ENCODE assay signal across 11 mouse cellular contexts in the genomic region with DNA sequence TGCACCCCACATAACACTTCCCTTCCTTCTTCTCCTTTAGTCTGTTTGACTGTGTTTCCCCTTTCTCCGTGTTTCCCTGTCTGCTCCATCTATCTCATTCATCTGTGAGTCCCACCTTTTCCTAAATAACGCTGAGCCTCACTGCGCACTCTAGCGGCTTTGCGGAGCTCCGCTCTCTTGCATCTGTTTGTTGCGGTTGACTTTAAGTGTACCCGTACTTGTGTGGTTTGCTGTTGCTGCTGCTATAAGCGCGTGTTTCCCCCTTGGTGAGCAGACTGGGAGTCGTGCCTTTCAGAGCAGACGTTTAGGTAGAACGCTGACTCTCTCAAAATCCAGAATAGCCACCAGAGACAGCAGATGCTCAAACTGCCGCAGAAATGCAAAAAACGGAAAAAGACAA. TPM values are rescaled to one million over a fixed set of nuclear protein-coding genes. Genes with fewer than 3 reads are reported as not detected.
DNase-seq lines count a peak whose midpoint lies in the region; ATAC-seq and TF ChIP-seq lines count a peak whose summit lies in the region.
"Had no signal": no experiment of that assay in that cellular context is flagged by ENCODE, and none has a peak within 500 bp of the region (broad histone marks: within the 10 kb centered on the region; RNA-seq: fewer than 3 reads in every experiment).

No protein-coding gene starts in this region.

- H3K9ac ChIP-seq in hindbrain, embryonic 14.5 days = no peak overlapping the region
- no peak overlapping the region for H3K9ac ChIP-seq in midbrain, postnatal 0 days (replicated peaks; ENCODE audit: low read length, poor library complexity, severe bottlenecking)
- H3K9ac ChIP-seq: embryonic facial prominence, embryonic 12.5 days; liver, embryonic 13.5 days; stomach, embryonic 15.5 days had no signal

- ATAC-seq in hindbrain, embryonic 14.5 days (ENCODE audit: low FRiP score) = peak; percentile 68
- ATAC-seq in midbrain, postnatal 0 days (ENCODE audit: low FRiP score) = peak; percentile 44; the same call in 1 of the 2 replicates
- ATAC-seq in megakaryocyte, adult 5-6 weeks (ENCODE audit: poor library complexity, severe bottlenecking) = no peak

- H3K27ac ChIP-seq in hindbrain, embryonic 14.5 days = no peak overlapping the region
- H3K27ac ChIP-seq in midbrain, postnatal 0 days (ENCODE audit: low read depth, low read length) = no peak overlapping the region
- H3K27ac ChIP-seq: embryonic facial prominence, embryonic 12.5 days; liver, embryonic 13.5 days; stomach, embryonic 15.5 days had no signal

- WGBS in hindbrain, embryonic 14.5 days = 33% methylated on average over 15 of the region's 15 CpGs
- 29% methylated on average over 15 of the region's 15 CpGs for WGBS in midbrain, postnatal 0 days

- no peaks in the 10 kb centered on the region for H3K9me3 ChIP-seq in hindbrain, embryonic 14.5 days (ENCODE audit: control insufficient read depth, low read length)
- H3K9me3 ChIP-seq in midbrain, postnatal 0 days (ENCODE audit: low read length) = no peaks in the 10 kb centered on the region
- H3K9me3 ChIP-seq: embryonic facial prominence, embryonic 12.5 days; liver, embryonic 13.5 days; stomach, embryonic 15.5 days had no signal

- peak; percentile 82 for TF ChIP-seq CTCF in midbrain, postnatal 0 days (IDR thresholded peaks at IDR 0.05)

- no peaks in the 10 kb centered on the region for H3K36me3 ChIP-seq in hindbrain, embryonic 14.5 days (replicated peaks; ENCODE audit: control insufficient read depth, insufficient read depth)
- no peaks in the 10 kb centered on the region for H3K36me3 ChIP-seq in midbrain, postnatal 0 days (ENCODE audit: insufficient read depth, low read length)
- H3K36me3 ChIP-seq: embryonic facial prominence, embryonic 12.5 days; liver, embryonic 13.5 days; stomach, embryonic 15.5 days had no signal

- no peak overlapping the region for H3K4me3 ChIP-seq in hindbrain, embryonic 14.5 days (replicated peaks; ENCODE audit: low read length)
- H3K4me3 ChIP-seq in midbrain, postnatal 0 days (ENCODE audit: low read depth, low read length) = no peak overlapping the region
- H3K4me3 ChIP-seq: embryonic facial prominence, embryonic 12.5 days; liver, embryonic 13.5 days; stomach, embryonic 15.5 days had no signal

- DNase-seq in cerebellum, adult 9-10 months = peak; percentile 38
- no peak for DNase-seq in cerebellum, adult 11-12 months
- peak; percentile 63 for DNase-seq in retina, postnatal 1 day
- DNase-seq in retina, embryonic 14.5 days (ENCODE audit: low spot score) = no peak
- peak; percentile 61 for DNase-seq in hindbrain, embryonic 14.5 days (ENCODE audit: low spot score)
- peak; percentile 65 for DNase-seq in midbrain, postnatal 0 days (ENCODE audit: low spot score)
- no peak for DNase-seq in heart, adult 18-20 months
- DNase-seq: liver, embryonic 13.5 days had no signal

- no peaks in the 10 kb centered on the region for H3K27me3 ChIP-seq in hindbrain, embryonic 14.5 days (ENCODE audit: control insufficient read depth, insufficient read depth, low read length)
- no peaks in the 10 kb centered on the region for H3K27me3 ChIP-seq in midbrain, postnatal 0 days (ENCODE audit: insufficient read depth, low read length)
- H3K27me3 ChIP-seq: embryonic facial prominence, embryonic 12.5 days; stomach, embryonic 15.5 days had no signal

- H3K4me1 ChIP-seq in hindbrain, embryonic 14.5 days (replicated peaks; ENCODE audit: control insufficient read depth, insufficient read depth, low read length) = no peaks in the 10 kb centered on the region
- no peaks in the 10 kb centered on the region for H3K4me1 ChIP-seq in midbrain, postnatal 0 days (ENCODE audit: insufficient read depth, low read length)
- H3K4me1 ChIP-seq: liver, embryonic 13.5 days; stomach, embryonic 15.5 days had no signal

- H3K4me2 ChIP-seq in hindbrain, embryonic 14.5 days (replicated peaks) = 0 out of 2 replicates have a peak overlapping the region, but pooled peaks have one; percentile 5
- peak overlapping the region; percentile 35 for H3K4me2 ChIP-seq in midbrain, postnatal 0 days (ENCODE audit: low read depth, low read length, poor library complexity, severe bottlenecking)
- H3K4me2 ChIP-seq: embryonic facial prominence, embryonic 12.5 days; liver, embryonic 13.5 days; stomach, embryonic 15.5 days had no signal

RNA-seq across cellular contexts. Expression of a gene that starts 51.3 kb away (rescaled TPM):
- polyA plus RNA-seq in hindbrain, embryonic 14.5 days (2014; fragmentation: Nextera tagmentation; extraction: Ambion mirVana) = 25.8 and 34.3 TPM in 2 replicates
- total RNA-seq in midbrain, postnatal 0 days (2014; rRNA removed) = 9.2 and 16.1 TPM in 2 replicates
- 24.8 and 28.4 TPM in 2 replicates for polyA plus RNA-seq in midbrain, postnatal 0 days (2015; fragmentation: Nextera tagmentation; extraction: Ambion mirVana)
- not detected in 2 replicates for total RNA-seq in megakaryocyte, adult 5-6 weeks (2015)
- not detected in 2 replicates for total RNA-seq in megakaryocyte, adult 5-6 weeks (2017)
- total RNA-seq in heart, adult 18-20 months (2021) = not detected
- polyA plus RNA-seq: liver, embryonic 13.5 days had no signal

Comparison
In these comparisons a context has a peak if more than half of its experiments do, and no peak if none do; other contexts are left out.
1. DNase-seq: peak in cerebellum, adult 9-10 months (single experiment), retina, postnatal 1 day (single experiment), hindbrain, embryonic 14.5 days (single experiment) and midbrain, postnatal 0 days (single experiment); none in cerebellum, adult 11-12 months (single experiment), retina, embryonic 14.5 days (single experiment) and heart, adult 18-20 months (0 of 2).